Mouse (Mus musculus): ENCODE data around the gene 0610030E20Rik.

GRCm38 (mm10) chr6:72366844-72367443 lies 19.8 kb downstream of the 0610030E20Rik start, which contains the start of gene Rnf181:
- no peak for TF ChIP-seq POLR2A (IDR thresholded peaks at IDR 0.05; ENCODE audit: low read depth, low read length)
- no peak for TF ChIP-seq CTCF (IDR thresholded peaks at IDR 0.05; ENCODE audit: borderline replicate concordance, insufficient read depth, low read length)

All from embryonic fibroblast, embryonic 13.5 days (primary cell).